Mouse (Mus musculus) MEL (cell line): ENCODE data around the gene Erc1. TPM values are rescaled to one million over a fixed set of nuclear protein-coding genes. Genes with fewer than 3 reads are reported as not detected.
A peak's percentile ranks its signal among the peaks of the same experiment; 100 is the strongest.

ENCODE experiments used
- DNase-seq: peaks from one replicate; pipeline ENCODE4 v3.0.0; 2011; ENCODE audit warnings: low read depth, low spot score
- H3K27ac ChIP-seq: 2 replicates; pipeline ENCODE4 v1.5.1; 2012; ENCODE audit warnings: low read depth, mild to moderate bottlenecking, control low read depth, low read length, moderate library complexity; ENCODE audit not compliant: control insufficient read depth
- H3K27me3 ChIP-seq, 2 experiments: fragments of 150-350 bp in 1 of 2; sonication (generic) in 1 of 2; 2 replicates each; pipeline ENCODE4 v1.6.1; 2012; ENCODE audit warnings: low read length in 2 of 2, mild to moderate bottlenecking in 2 of 2, improper control_type of control experiment in 1 of 2, moderate library complexity in 1 of 2; ENCODE audit not compliant: insufficient read depth in 2 of 2, control insufficient read depth in 1 of 2
- H3K36me3 ChIP-seq, 2 experiments: 2 replicates each; pipeline ENCODE4 v1.6.1; 2012 to 2014; ENCODE audit warnings: low read length in 2 of 2, improper control_type of control experiment in 1 of 2, inconsistent platforms in 1 of 2, mild to moderate bottlenecking in 1 of 2; ENCODE audit not compliant: insufficient read depth in 2 of 2, control insufficient read depth in 1 of 2
- H3K4me1 ChIP-seq, 2 experiments: fragments of 150-350 bp in 1 of 2; sonication (generic) in 1 of 2; 2 replicates each; pipeline ENCODE4 v1.6.1; 2012; ENCODE audit warnings: low read length in 2 of 2, improper control_type of control experiment in 1 of 2, mild to moderate bottlenecking in 1 of 2; ENCODE audit not compliant: insufficient read depth in 2 of 2, control insufficient read depth in 1 of 2
- H3K4me3 ChIP-seq, 2 experiments: fragments of 150-350 bp in 1 of 2; sonication (generic) in 1 of 2; 2 replicates each; pipeline ENCODE4 v1.5.1; 2012; ENCODE audit warnings: low read depth in 2 of 2, low read length in 2 of 2, mild to moderate bottlenecking in 2 of 2, moderate library complexity in 2 of 2, control low read depth in 1 of 2, improper control_type of control experiment in 1 of 2; ENCODE audit not compliant: control insufficient read depth in 1 of 2, insufficient read depth in 1 of 2
- H3K79me2 ChIP-seq: 2 replicates; pipeline ENCODE4 v1.6.1; 2012; ENCODE audit warnings: mild to moderate bottlenecking, low read length, moderate library complexity; ENCODE audit not compliant: control insufficient read depth, poor library complexity, insufficient read depth
- H3K9ac ChIP-seq: 2 replicates; pipeline ENCODE4 v1.6.1; 2012; ENCODE audit warnings: low read depth, mild to moderate bottlenecking, control low read depth, low read length, moderate library complexity; ENCODE audit not compliant: control insufficient read depth, poor library complexity, severe bottlenecking
- H3K9me3 ChIP-seq: fragments of 150-350 bp; sonication (generic); replicated peaks from 2 replicates; pipeline ENCODE4 v1.6.1; 2012; ENCODE audit warnings: mild to moderate bottlenecking, low read length, improper control_type of control experiment, moderate library complexity; ENCODE audit not compliant: insufficient read depth
- BHLHE40 ChIP-seq: IDR thresholded peaks from 2 replicates; pipeline ENCODE4 v1.6.1; 2012; ENCODE audit warnings: low read depth, mild to moderate bottlenecking, inconsistent platforms, low read length, improper control_type of control experiment, borderline replicate concordance
- CHD1 ChIP-seq: IDR thresholded peaks from 2 replicates; pipeline ENCODE4 v1.6.1; 2012; ENCODE audit warnings: low read depth, mild to moderate bottlenecking, inconsistent platforms, low read length, improper control_type of control experiment
- CHD2 ChIP-seq: IDR thresholded peaks from 2 replicates; pipeline ENCODE4 v1.6.1; 2011; ENCODE audit warnings: low read length, improper control_type of control experiment
- ELF1 ChIP-seq: IDR thresholded peaks from 2 replicates; pipeline ENCODE4 v1.6.1; 2014; ENCODE audit warnings: low read depth, mild to moderate bottlenecking, inconsistent platforms, low read length, improper control_type of control experiment, moderate library complexity
- EP300 ChIP-seq, 2 experiments: IDR thresholded peaks; 2 replicates each; pipeline ENCODE4 v1.6.1; 2011; ENCODE audit warnings: improper control_type of control experiment in 2 of 2, low read length in 2 of 2, low read depth in 1 of 2, mild to moderate bottlenecking in 1 of 2
- GATA1 ChIP-seq: IDR thresholded peaks from 2 replicates; pipeline ENCODE4 v1.6.1; 2011; ENCODE audit warnings: low read depth, low read length, improper control_type of control experiment
- JUND ChIP-seq: IDR thresholded peaks from 2 replicates; pipeline ENCODE4 v1.6.1; 2011; ENCODE audit warnings: low read depth, mild to moderate bottlenecking, improper control_type of control experiment, low read length
- MAFK ChIP-seq: IDR thresholded peaks from 2 replicates; pipeline ENCODE4 v1.6.1; 2011; ENCODE audit warnings: low read depth, mild to moderate bottlenecking, low read length, improper control_type of control experiment, borderline replicate concordance
- MAZ ChIP-seq: IDR thresholded peaks from 2 replicates; pipeline ENCODE4 v1.6.1; 2012; ENCODE audit warnings: low read depth, mild to moderate bottlenecking, inconsistent platforms, low read length, improper control_type of control experiment
- MEF2A ChIP-seq: IDR thresholded peaks from 2 replicates; pipeline ENCODE4 v1.6.1; 2014; ENCODE audit warnings: low read depth, mild to moderate bottlenecking, inconsistent platforms, low read length, improper control_type of control experiment; ENCODE audit not compliant: poor library complexity, insufficient replicate concordance, severe bottlenecking; ENCODE audit errors: extremely low read depth
- MXI1 ChIP-seq: IDR thresholded peaks from 2 replicates; pipeline ENCODE4 v1.6.1; 2011; ENCODE audit warnings: mild to moderate bottlenecking, low read depth, low read length, improper control_type of control experiment
- NRF1 ChIP-seq: IDR thresholded peaks from 2 replicates; pipeline ENCODE4 v1.6.1; 2014; ENCODE audit warnings: low read depth, mild to moderate bottlenecking, inconsistent platforms, low read length, improper control_type of control experiment, moderate library complexity; ENCODE audit not compliant: poor library complexity, insufficient read depth, severe bottlenecking
- POLR2A ChIP-seq, 2 experiments: IDR thresholded peaks; 2 replicates each; pipeline ENCODE4 v1.6.1; 2011 to 2012; ENCODE audit warnings: low read length in 2 of 2, mild to moderate bottlenecking in 2 of 2, control low read depth in 1 of 2, improper control_type of control experiment in 1 of 2, low read depth in 1 of 2, moderate library complexity in 1 of 2; ENCODE audit not compliant: control insufficient read depth in 1 of 2, insufficient read depth in 1 of 2, poor library complexity in 1 of 2
- POLR2AphosphoS2 ChIP-seq: IDR thresholded peaks from 2 replicates; pipeline ENCODE4 v1.6.1; 2011; ENCODE audit warnings: low read length, improper control_type of control experiment
- POLR2AphosphoS5 ChIP-seq: IDR thresholded peaks from 2 replicates; pipeline ENCODE4 v1.6.1; 2012; ENCODE audit warnings: low read depth, borderline replicate concordance, mild to moderate bottlenecking, inconsistent platforms, low read length, moderate library complexity, mixed read lengths
- RAD21 ChIP-seq: IDR thresholded peaks from 2 replicates; pipeline ENCODE4 v1.6.1; 2011; ENCODE audit warnings: mild to moderate bottlenecking, low read depth, low read length, improper control_type of control experiment
- RCOR1 ChIP-seq: IDR thresholded peaks from 2 replicates; pipeline ENCODE4 v1.6.1; 2012; ENCODE audit warnings: low read depth, mild to moderate bottlenecking, inconsistent platforms, low read length, improper control_type of control experiment
- SMC3 ChIP-seq: IDR thresholded peaks from 2 replicates; pipeline ENCODE4 v1.6.1; 2011; ENCODE audit warnings: low read depth, low read length, improper control_type of control experiment
- TAL1 ChIP-seq: IDR thresholded peaks from 2 replicates; pipeline ENCODE4 v1.6.1; 2012; ENCODE audit warnings: mild to moderate bottlenecking, inconsistent platforms, low read length, moderate library complexity, mixed read lengths
- ZC3H11A ChIP-seq: IDR thresholded peaks from 2 replicates; pipeline ENCODE4 v1.6.1; 2012; ENCODE audit warnings: low read depth, mild to moderate bottlenecking, inconsistent platforms, low read length, improper control_type of control experiment
- ZMIZ1 ChIP-seq: IDR thresholded peaks from 2 replicates; pipeline ENCODE4 v1.6.1; 2012; ENCODE audit warnings: low read depth, mild to moderate bottlenecking, inconsistent platforms, low read length, improper control_type of control experiment, moderate library complexity
- polyA plus RNA-seq, 2 experiments: library from polyadenylated mRNA; stranded (reverse) in 1 of 2; unstranded in 1 of 2; fragments of >175 nt in 1 of 2; fragments of >200 nt in 1 of 2; gene quantifications; 2 replicates each; pipeline versions ENCODE4 v1.2.1 to v1.2.4; 2012; ENCODE audit warnings: low replicate concordance in 2 of 2, low read depth in 1 of 2; ENCODE audit not compliant: insufficient read length in 2 of 2, insufficient read depth in 1 of 2, missing spikeins in 1 of 2
- total RNA-seq: library from RNA; depleted of rRNA; stranded (reverse); fragments of 300-350 nt; gene quantifications from 2 replicates; pipeline ENCODE4 v1.2.3, GENCODE M21; 2012

The Erc1 gene
- total and polyA plus RNA-seq, 3 experiments: 3.8 to 79.9 (median 9.4) TPM

DNA sequence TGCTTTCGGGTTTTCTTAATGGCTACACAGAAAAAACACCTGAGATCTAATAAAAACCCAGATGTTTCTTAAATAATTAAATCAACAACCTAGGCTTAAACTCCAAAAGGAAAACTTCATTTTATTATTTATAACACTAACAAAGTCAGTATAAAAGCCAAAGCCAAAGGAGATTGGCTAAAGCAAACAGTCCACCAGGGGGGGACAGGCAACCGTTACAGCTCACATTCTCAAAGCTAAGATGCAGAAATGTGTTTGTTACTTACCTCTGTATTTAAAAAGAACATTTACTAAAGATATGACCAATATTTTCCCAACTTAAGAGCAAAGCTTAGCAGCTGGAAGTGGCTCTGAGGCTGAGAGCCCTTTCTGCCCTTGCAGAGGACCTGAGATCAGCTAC lies 89.5 kb downstream of the Erc1 start:
- Histone ChIP-seq H3K4me3 (no peak overlapping the region), H3K36me3 (peaks cover 0 to 10% of the 10 kb centered on the region in 2 experiments; a peak in 2 of 4 replicates), H3K79me2 (no peaks in the 10 kb centered on the region), H3K4me1 (peaks cover 2 to 3% of the 10 kb centered on the region in 2 experiments; a peak in 2 of 4 replicates), H3K9me3 (no peaks in the 10 kb centered on the region), H3K27me3 (no peaks in the 10 kb centered on the region), H3K9ac (no peak overlapping the region), H3K27ac (no peak overlapping the region)
- TF ChIP-seq ELF1 (no peak), RAD21 (no peak), POLR2AphosphoS5 (no peak), POLR2AphosphoS2 (no peak), SMC3 (no peak), NRF1 (no peak), MXI1 (no peak), ZC3H11A (no peak), JUND (no peak), CHD2 (no peak), BHLHE40 (no peak), MAFK (no peak), POLR2A (IDR thresholded peaks at IDR 0.05; ENCODE audit: control insufficient read depth in 1 of 2, insufficient read depth in 1 of 2, low read depth in 1 of 2, low read length in 2 of 2, poor library complexity in 1 of 2) (no peak), CHD1 (no peak), MEF2A (no peak), RCOR1 (no peak), ZMIZ1 (no peak)
- no peak for DNase-seq

DNA sequence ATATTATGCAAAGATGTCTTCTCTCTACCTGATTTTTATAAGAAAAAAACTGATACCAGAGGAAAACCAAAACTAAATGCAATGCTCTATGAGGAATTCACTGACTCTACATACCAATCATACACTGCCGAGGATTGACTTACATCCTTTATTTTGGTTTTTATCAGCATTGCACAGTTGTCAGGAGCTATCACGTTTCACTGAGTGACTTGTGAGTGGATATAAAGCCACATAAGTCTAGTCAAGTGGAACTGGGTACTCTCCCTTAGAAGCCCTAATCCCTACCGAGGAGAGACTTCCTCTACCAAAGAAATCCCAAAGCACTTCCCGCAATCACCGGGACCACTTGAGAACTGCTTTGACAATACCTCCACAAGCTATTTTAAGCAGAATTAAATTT lies 90.2 kb downstream of the Erc1 start:
- 0 out of 2 replicates have a peak, but pooled peaks have one; percentile 21 for TF ChIP-seq RCOR1
- peak; percentile 20; the same call in 1 of the 2 replicates for TF ChIP-seq TAL1
- TF ChIP-seq MAZ: no peak
- no peak for TF ChIP-seq MEF2A
- peak; percentile 12 to 52; a peak in 2 of 4 replicates for TF ChIP-seq EP300 (IDR thresholded peaks at IDR 0.05; ENCODE audit: low read depth in 1 of 2, low read length in 2 of 2)
- 0 out of 2 replicates have a peak, but pooled peaks have one; percentile 12 for TF ChIP-seq GATA1
- TF ChIP-seq BHLHE40: peak; percentile 69; the same call in 1 of the 2 replicates
- TF ChIP-seq NRF1: no peak
- Histone ChIP-seq H3K9me3 (no peaks in the 10 kb centered on the region), H3K36me3 (peaks cover 0 to 10% of the 10 kb centered on the region in 2 experiments; a peak in 2 of 4 replicates), H3K9ac (no peak overlapping the region), H3K27me3 (no peaks in the 10 kb centered on the region), H3K27ac (no peak overlapping the region), H3K79me2 (no peaks in the 10 kb centered on the region), H3K4me3 (no peak overlapping the region), H3K4me1 (peaks cover 2 to 3% of the 10 kb centered on the region in 2 experiments; a peak in 2 of 4 replicates)
- DNase-seq: peak; percentile 60
